Mouse (Mus musculus) limb, embryonic 10.5 days (tissue): ENCODE measurements around the gene Arl5a. TPM values are rescaled to one million over a fixed set of nuclear protein-coding genes. Genes with fewer than 3 reads are reported as not detected.

Source experiments
- DNase-seq: peaks from one replicate; pipeline ENCODE4 v3.0.0-alpha.2; 2017; ENCODE audit warnings: low spot score
- H3K27ac ChIP-seq: fragments of 300-500 bp; sonication (generic); 2 replicates; pipeline ENCODE4 v1.5.1; 2016; ENCODE audit warnings: mild to moderate bottlenecking
- H3K27me3 ChIP-seq: fragments of 300-500 bp; sonication (generic); 2 replicates; pipeline ENCODE4 v1.6.1; 2016; ENCODE audit warnings: low read depth, mild to moderate bottlenecking; ENCODE audit not compliant: poor library complexity, severe bottlenecking
- H3K36me3 ChIP-seq: fragments of 300-500 bp; sonication (generic); 2 replicates; pipeline ENCODE4 v1.6.1; 2016; ENCODE audit warnings: mild to moderate bottlenecking, moderate library complexity
- H3K4me1 ChIP-seq: fragments of 300-500 bp; sonication (generic); 2 replicates; pipeline ENCODE4 v1.6.1; 2016
- H3K4me3 ChIP-seq: fragments of 300-500 bp; sonication (generic); 2 replicates; pipeline ENCODE4 v1.5.1; 2016; ENCODE audit warnings: mild to moderate bottlenecking, moderate library complexity
- H3K9me3 ChIP-seq: fragments of 300-500 bp; sonication (generic); replicated peaks from 2 replicates; pipeline ENCODE4 v1.6.1; 2016; ENCODE audit warnings: mild to moderate bottlenecking
- WGBS: fragments of 180-500 bp; shearing (Covaris S2); methylation state at CpG from one replicate; pipeline ENCODE4 v1.1.7; 2016; 5-methylcytosine and 5-hydroxymethylcytosine counted together
- polyA plus RNA-seq: library from polyadenylated mRNA; unstranded; fragments of >200 nt; fragmentation: Nextera tagmentation; extraction: Ambion mirVana; gene quantifications from 2 replicates; pipeline ENCODE4 v1.2.1, GENCODE M21; 2016

Arl5a gene
- polyA plus RNA-seq, 1 experiment from 2014 or later: 60.2 TPM

- Histone ChIP-seq H3K36me3 (peaks cover 95% of the 10 kb centered on the region), H3K9me3 (peaks cover 20% of the 10 kb centered on the region), H3K4me3 (no peak overlapping the region), H3K27ac (no peak overlapping the region), H3K27me3 (no peaks in the 10 kb centered on the region), H3K4me1 (no peaks in the 10 kb centered on the region)
- DNase-seq: no peak
- WGBS: 97% methylated on average over 5 of the region's 5 CpGs
These were observed 12.1 kb downstream of the Arl5a start for GRCm38 (mm10) chr2:52412524-52413037.

- H3K27ac ChIP-seq: no peak overlapping the region
- 88% methylated on average over 1 of the region's 1 CpGs for WGBS
- peaks cover 20% of the 10 kb centered on the region for H3K9me3 ChIP-seq
- peaks cover 97% of the 10 kb centered on the region for H3K36me3 ChIP-seq
- DNase-seq: no peak
- no peak overlapping the region for H3K4me3 ChIP-seq
- no peaks in the 10 kb centered on the region for H3K4me1 ChIP-seq
- no peaks in the 10 kb centered on the region for H3K27me3 ChIP-seq
These were observed 18.2 kb downstream of the Arl5a start for GRCm38 (mm10) chr2:52406480-52406879.

GRCm38 (mm10) chr2:52405238-52405637, 19.5 kb downstream of the Arl5a start:
- no peak for DNase-seq
- WGBS: 96% methylated on average over 5 of the region's 5 CpGs
- H3K27ac ChIP-seq: no peak overlapping the region
- H3K9me3 ChIP-seq: peaks cover 8% of the 10 kb centered on the region
- H3K27me3 ChIP-seq: no peaks in the 10 kb centered on the region
- H3K36me3 ChIP-seq: peaks cover 94% of the 10 kb centered on the region
- no peaks in the 10 kb centered on the region for H3K4me1 ChIP-seq
- H3K4me3 ChIP-seq: no peak overlapping the region

- no peaks in the 10 kb centered on the region for H3K9me3 ChIP-seq
- no peaks in the 10 kb centered on the region for H3K4me1 ChIP-seq
- H3K4me3 ChIP-seq: no peak overlapping the region
- no peak for DNase-seq
- no peak overlapping the region for H3K27ac ChIP-seq
- H3K36me3 ChIP-seq: peaks cover 6% of the 10 kb centered on the region
- no peaks in the 10 kb centered on the region for H3K27me3 ChIP-seq
- WGBS: 92% methylated on average over 5 of the region's 5 CpGs
These were observed 30.2 kb downstream of the Arl5a start for GRCm38 (mm10) chr2:52394529-52394928.

- Histone ChIP-seq H3K36me3 (no peaks in the 10 kb centered on the region), H3K4me3 (no peak overlapping the region), H3K4me1 (peaks cover 5% of the 10 kb centered on the region), H3K9me3 (no peaks in the 10 kb centered on the region), H3K27ac (no peak overlapping the region), H3K27me3 (no peaks in the 10 kb centered on the region)
- no peak for DNase-seq
- 65% methylated on average over 2 of the region's 2 CpGs for WGBS
These were observed 34.2 kb downstream of the Arl5a start for GRCm38 (mm10) chr2:52390415-52390975.

- H3K4me1 ChIP-seq: peaks cover 5% of the 10 kb centered on the region
- DNase-seq: no peak
- H3K27me3 ChIP-seq: no peaks in the 10 kb centered on the region
- H3K36me3 ChIP-seq: no peaks in the 10 kb centered on the region
- H3K9me3 ChIP-seq: no peaks in the 10 kb centered on the region
- H3K27ac ChIP-seq: no peak overlapping the region
- 83% methylated on average over 3 of the region's 3 CpGs for WGBS
- H3K4me3 ChIP-seq: no peak overlapping the region
These were observed 34.7 kb downstream of the Arl5a start for GRCm38 (mm10) chr2:52389975-52390374.

GRCm38 (mm10) chr2:52386451-52386850, 38.2 kb downstream of the Arl5a start:
- H3K36me3 ChIP-seq: no peaks in the 10 kb centered on the region
- WGBS: 80% methylated on average over 6 of the region's 6 CpGs
- H3K27ac ChIP-seq: no peak overlapping the region
- peaks cover 5% of the 10 kb centered on the region for H3K4me1 ChIP-seq
- no peaks in the 10 kb centered on the region for H3K9me3 ChIP-seq
- DNase-seq: no peak
- H3K27me3 ChIP-seq: no peaks in the 10 kb centered on the region
- no peak overlapping the region for H3K4me3 ChIP-seq

- Histone ChIP-seq H3K36me3 (no peaks in the 10 kb centered on the region), H3K4me1 (peaks cover 5% of the 10 kb centered on the region), H3K9me3 (no peaks in the 10 kb centered on the region), H3K4me3 (no peak overlapping the region), H3K27ac (no peak overlapping the region), H3K27me3 (no peaks in the 10 kb centered on the region)
- 48% methylated on average over 7 of the region's 7 CpGs for WGBS
- DNase-seq: no peak
These were observed 38.7 kb downstream of the Arl5a start for GRCm38 (mm10) chr2:52386037-52386436.

GRCm38 (mm10) chr2:52378848-52379261, 45.8 kb downstream of the Arl5a start:
- no peaks in the 10 kb centered on the region for H3K27me3 ChIP-seq
- H3K4me3 ChIP-seq: no peak overlapping the region
- WGBS: 65% methylated on average over 10 of the region's 10 CpGs
- peak; percentile 14 for DNase-seq
- H3K36me3 ChIP-seq: no peaks in the 10 kb centered on the region
- H3K4me1 ChIP-seq: no peaks in the 10 kb centered on the region
- no peak overlapping the region for H3K27ac ChIP-seq
- no peaks in the 10 kb centered on the region for H3K9me3 ChIP-seq

- H3K4me3 ChIP-seq: no peak within 1 kb of the TSS
- H3K36me3 ChIP-seq: no peaks in the 10 kb centered on the region
These were observed 46.3 kb downstream of the Arl5a start, which contains the start of gene Neb for GRCm38 (mm10) chr2:52378448-52378804. Gene Neb, minus strand, starts transcription at chr2:52378474.

GRCm38 (mm10) chr2:52377706-52378447, 46.8 kb downstream of the Arl5a start:
- H3K27ac ChIP-seq: no peak overlapping the region
- no peaks in the 10 kb centered on the region for H3K9me3 ChIP-seq
- 47% methylated on average over 13 of the region's 13 CpGs for WGBS
- no peaks in the 10 kb centered on the region for H3K36me3 ChIP-seq
- H3K4me3 ChIP-seq: no peak overlapping the region
- no peak for DNase-seq
- no peaks in the 10 kb centered on the region for H3K4me1 ChIP-seq
- H3K27me3 ChIP-seq: no peaks in the 10 kb centered on the region

More at GRCm38 (mm10) chr2:52378448-52378804, 46.3 kb downstream of the Arl5a start, which contains the start of gene Neb:
- no peaks in the 10 kb centered on the region for H3K9me3 ChIP-seq
- DNase-seq: peak; percentile 28
- no peaks in the 10 kb centered on the region for H3K4me1 ChIP-seq
- no peak within 1 kb of the TSS for H3K27ac ChIP-seq
- H3K27me3 ChIP-seq: no peaks in the 10 kb centered on the region
- 50% methylated on average over 7 of the region's 7 CpGs for WGBS

- no peaks in the 10 kb centered on the region for H3K9me3 ChIP-seq
- H3K4me3 ChIP-seq: no peak overlapping the region
- 94% methylated on average over 6 of the region's 6 CpGs for WGBS
- no peak for DNase-seq
- H3K36me3 ChIP-seq: no peaks in the 10 kb centered on the region
- peaks cover 4% of the 10 kb centered on the region; the same call in 1 of the 2 replicates for H3K4me1 ChIP-seq
- no peaks in the 10 kb centered on the region for H3K27me3 ChIP-seq
- H3K27ac ChIP-seq: no peak overlapping the region
These were observed 50.0 kb downstream of the Arl5a start for GRCm38 (mm10) chr2:52374706-52375105.

GRCm38 (mm10) chr2:52372480-52372879, 52.2 kb downstream of the Arl5a start:
- no peaks in the 10 kb centered on the region for H3K36me3 ChIP-seq
- no peak overlapping the region for H3K4me3 ChIP-seq
- WGBS: 71% methylated on average over 6 of the region's 6 CpGs
- H3K27ac ChIP-seq: no peak overlapping the region
- H3K9me3 ChIP-seq: no peaks in the 10 kb centered on the region
- no peaks in the 10 kb centered on the region for H3K27me3 ChIP-seq
- DNase-seq: no peak
- H3K4me1 ChIP-seq: peaks cover 4% of the 10 kb centered on the region; the same call in 1 of the 2 replicates
